Mouse (Mus musculus) adrenal gland, postnatal 4 days (tissue): ENCODE data around the gene Il22. TPM values are rescaled to one million over a fixed set of nuclear protein-coding genes. Genes with fewer than 3 reads are reported as not detected.
"Not testable (repeated sequence)": the region's sequence is repeated elsewhere in the genome, so short reads cannot be mapped to it uniquely, and the experiment has no call there.

Source experiments
- DNase-seq, 2 experiments: peaks; one replicate each; pipeline ENCODE4 v3.0.0; 2021 to 2022; ENCODE audit warnings: low spot score in 2 of 2, mixed read lengths in 2 of 2
- long read RNA-seq, 2 experiments: library from polyadenylated mRNA; stranded (forward); transcript quantifications; one replicate each; pipeline ENCODE4 v2.0.0; 2021
- total RNA-seq, 2 experiments: library from RNA; stranded (reverse); gene quantifications; 2 replicates each; pipeline ENCODE4 v1.2.3; 2021

Gene Il22
- total RNA-seq = not detected
- long read RNA-seq, experiment 1, partial matches to known transcripts = 1 of 1 reads
- long read RNA-seq, experiment 1, other reads (novel, unspliced or antisense) = 0 of 1 reads
- long read RNA-seq, experiment 2 = 0 reads

GRCm38 (mm10) chr10:118204642-118205041 is at the start of gene Il22:
Gene Il22 (plus strand): TSS chr10:118204942.
- DNase-seq = no peak

DNA sequence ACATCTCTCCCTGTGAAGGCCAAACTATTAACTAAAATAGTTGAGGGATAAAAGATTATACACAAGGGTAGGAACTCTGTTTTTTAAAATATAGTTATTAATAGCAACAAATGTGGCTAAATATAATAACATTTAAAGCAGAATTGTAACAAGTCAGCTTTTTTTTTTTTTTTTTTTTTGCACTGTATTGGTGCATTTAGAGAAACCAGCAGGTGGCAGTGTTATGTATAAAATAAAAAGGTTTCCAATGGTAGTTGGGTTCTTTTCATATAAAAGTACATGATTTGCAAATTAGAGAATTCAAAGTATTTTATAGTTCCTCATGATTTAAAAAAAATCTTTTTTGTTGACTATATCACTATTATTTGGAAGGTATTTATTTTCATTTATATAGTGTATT is 48.8 kb upstream of the Il22 start:
- no peak for DNase-seq

GRCm38 (mm10) chr10:118161131-118161530 is 43.6 kb upstream of the Il22 start:
- no peak for DNase-seq

DNA sequence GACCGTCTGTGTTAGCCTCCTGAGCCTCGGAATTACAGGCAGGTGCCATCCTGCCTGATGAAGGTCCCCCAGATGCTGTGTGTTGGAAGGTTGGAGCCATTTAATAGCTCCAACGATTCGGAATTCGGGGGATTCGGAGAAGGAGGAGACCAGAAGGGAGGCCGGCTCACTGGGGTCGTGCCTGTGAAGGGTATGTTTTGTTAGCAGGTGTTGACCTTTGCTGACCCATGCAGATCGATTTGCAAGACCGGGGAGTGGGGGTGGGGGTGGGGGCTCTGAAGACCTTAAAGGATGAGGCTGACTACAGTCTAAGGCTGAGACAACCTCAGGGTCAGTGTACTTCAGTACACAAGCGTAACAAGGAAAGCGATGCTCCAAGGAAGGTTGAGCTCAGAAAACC is 35.5 kb upstream of the Il22 start:
- DNase-seq = no peak

GRCm38 (mm10) chr10:118172416-118172815 is 32.3 kb upstream of the Il22 start:
- no peak for DNase-seq

DNA sequence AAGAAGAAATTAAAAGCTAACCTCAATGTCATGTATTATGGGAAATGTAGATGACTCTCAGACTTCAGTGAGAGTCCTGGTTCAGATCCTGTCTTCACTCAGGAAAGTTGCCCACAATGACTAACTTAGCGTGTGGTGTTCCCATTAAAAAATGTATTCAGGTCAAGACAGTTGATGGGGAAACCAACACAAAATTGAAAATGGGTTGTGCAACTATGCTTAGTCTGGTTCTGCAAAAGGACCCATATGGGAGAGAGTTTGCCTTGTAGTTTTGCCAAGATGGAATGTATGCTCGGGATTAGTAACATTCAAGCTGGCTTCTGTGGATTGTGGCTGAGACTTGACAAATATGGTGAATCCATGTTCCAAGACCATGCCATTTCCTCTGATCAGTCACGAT is 31.9 kb upstream of the Il22 start:
- no peak for DNase-seq

- not testable (repeated sequence) for DNase-seq
Observed at GRCm38 (mm10) chr10:118175542-118175941, 29.2 kb upstream of the Il22 start.

DNA sequence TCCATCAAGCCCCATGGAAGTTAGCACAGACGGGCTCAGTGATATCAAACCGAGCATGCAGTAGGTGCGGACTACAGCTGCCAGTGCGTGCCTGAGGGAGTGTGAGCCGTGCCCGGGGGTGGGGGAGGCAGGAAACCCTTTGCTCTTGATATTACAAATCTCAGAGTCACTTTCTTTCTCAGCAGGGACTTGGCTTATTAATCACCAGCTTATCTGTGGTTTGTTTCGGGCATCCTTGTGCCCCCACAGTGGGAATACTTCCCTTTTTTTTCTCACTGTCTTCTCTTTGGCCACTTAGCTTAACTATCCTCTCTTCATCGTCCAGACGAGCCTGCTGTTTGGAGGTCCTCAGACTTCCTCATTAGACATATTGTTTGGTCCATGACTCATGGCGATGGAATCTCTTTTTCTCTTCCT is 26.0 kb upstream of the Il22 start:
- DNase-seq = no peak

DNA sequence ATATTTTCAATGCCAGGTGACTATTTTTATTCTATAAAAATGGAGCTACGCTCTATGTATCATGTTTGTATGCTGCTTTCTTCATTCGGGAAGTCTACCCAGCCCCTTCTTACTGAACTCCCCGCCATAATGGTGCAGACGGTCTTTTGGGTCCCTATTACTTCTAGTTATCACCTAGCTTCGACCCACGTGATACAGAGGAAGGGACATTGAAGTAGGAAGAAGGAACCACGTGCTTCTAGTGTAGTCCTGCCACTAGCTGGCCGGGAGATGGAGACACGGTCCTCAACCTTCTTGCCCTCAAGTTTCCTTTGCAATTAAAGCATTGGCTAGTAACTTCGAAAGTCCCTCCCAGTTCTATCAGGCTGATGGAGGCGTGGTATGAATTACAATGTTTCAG is 25.5 kb upstream of the Il22 start:
- DNase-seq = no peak

- DNase-seq = not testable (repeated sequence)
Observed at GRCm38 (mm10) chr10:118195150-118195549, 9.6 kb upstream of the Il22 start.

- DNase-seq = not testable (repeated sequence)
Observed at GRCm38 (mm10) chr10:118215719-118216393, 11.1 kb downstream of the Il22 start.

DNA sequence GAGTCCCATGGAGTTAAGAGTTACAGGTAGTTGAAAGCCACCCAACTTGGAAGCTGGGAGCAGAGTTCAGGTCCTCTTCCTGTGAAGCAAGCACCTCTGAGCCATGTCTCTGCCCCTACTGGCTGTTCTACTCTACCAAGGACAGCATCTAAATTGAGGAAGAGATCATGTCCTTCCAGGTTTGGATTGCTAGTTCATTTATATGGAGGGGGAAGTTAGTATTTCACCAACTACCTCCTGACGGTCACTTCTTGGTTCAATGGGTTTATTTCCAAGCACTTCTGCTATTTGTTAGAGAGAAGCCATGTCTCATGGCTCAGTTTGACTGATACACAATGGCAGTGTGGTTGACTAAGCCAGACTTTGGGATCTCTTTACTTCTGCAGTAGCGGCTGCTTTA is 22.9 kb downstream of the Il22 start:
- DNase-seq = not testable (repeated sequence)

DNA sequence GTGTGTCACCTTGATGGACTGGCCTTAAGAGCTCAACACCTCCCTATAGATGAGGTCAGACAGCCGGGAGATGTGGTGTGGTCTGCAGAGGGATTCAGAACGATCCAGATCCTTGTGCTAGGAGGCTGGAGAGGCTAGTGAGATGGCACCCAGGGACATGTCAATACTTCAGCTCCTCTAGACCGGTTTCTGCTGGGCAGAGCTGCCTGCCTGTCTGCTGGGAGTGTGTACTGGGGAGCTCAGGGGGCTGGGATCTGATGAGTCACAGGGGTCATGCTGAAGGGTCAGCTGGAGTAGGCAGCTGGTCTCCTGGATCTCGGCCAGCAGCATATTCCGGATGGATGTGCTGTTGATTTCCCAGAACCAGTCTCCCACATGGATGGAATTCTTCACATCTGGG is 27.9 kb downstream of the Il22 start:
- not testable (repeated sequence) for DNase-seq

DNA sequence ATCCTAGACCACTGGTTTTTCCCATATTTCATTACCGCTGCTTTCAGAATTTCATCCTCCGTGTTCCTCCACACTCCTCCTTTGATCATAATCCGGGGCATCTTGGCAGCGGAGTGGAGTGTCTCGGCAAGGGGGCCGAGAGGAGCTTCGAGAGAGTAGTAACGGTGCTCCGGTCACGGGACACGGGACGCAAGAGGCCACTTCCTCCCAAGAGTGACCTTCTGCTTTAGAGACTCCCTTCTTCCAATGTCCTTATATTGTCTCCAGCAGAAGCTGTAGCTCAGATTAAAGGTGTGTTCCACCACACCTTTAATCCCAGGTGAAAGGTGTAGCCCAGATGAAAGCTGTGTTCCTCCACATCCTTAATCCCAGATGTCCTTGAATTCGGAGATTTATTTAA is 35.9 kb downstream of the Il22 start, which contains the start of gene Gm32717:
Gm32717 (minus strand) TSS at position 101 of the 400 bp plus-strand sequence.
- DNase-seq = not testable (repeated sequence)

- DNase-seq = peak in 1 of 2 experiments; percentile 2
Observed at GRCm38 (mm10) chr10:118249006-118249595, 44.4 kb downstream of the Il22 start.

DNA sequence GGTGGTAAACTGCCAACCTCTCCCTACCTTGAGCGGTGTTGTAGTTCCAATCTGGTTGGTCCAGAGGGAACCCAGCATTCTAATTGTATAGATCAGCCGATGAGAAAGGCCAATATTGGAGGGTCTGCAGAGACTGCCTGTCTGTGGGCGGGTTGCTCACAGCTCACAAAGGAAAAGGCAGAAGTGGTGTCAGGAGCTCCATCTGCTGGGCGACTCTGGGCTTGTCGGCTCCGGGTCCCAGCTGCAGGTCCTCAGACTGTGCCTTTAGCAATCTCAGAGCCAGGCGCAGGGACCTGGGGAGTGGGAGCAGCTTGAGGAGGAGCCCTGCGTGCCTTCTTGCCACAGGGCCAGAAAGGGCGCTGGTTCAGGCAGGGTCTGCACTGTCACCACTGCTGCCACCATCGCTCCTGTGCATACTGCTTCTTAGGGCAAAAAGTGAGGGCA is 46.1 kb downstream of the Il22 start:
- peak in 1 of 2 experiments; percentile 3 for DNase-seq

GRCm38 (mm10) chr10:118258388-118258787 is 53.6 kb downstream of the Il22 start, which contains the start of gene Gm32802:
Gene Gm32802 (plus strand): TSS chr10:118258688.
- not testable (repeated sequence) for DNase-seq

Other genes with a start within 250 kb of the Il22 start
- 10 to 100 TPM; 23.4 to 25.9 TPM for gene Mdm1, start 63.1 kb upstream of the Il22 start, total RNA-seq
- gene Gm32717, start 35.8 kb downstream of the Il22 start, total RNA-seq = under 1 TPM; 0.59 to 0.68 TPM
- gene Gm32802, start 53.7 kb downstream of the Il22 start, total RNA-seq = under 1 TPM; 0.59 to 0.68 TPM
- not detected for gene Iltifb, start 90.1 kb downstream of the Il22 start, total RNA-seq
- not detected for gene Gm9040, start 122.0 kb downstream of the Il22 start, total RNA-seq
- gene Gm9044, start 127.5 kb downstream of the Il22 start, total RNA-seq = not detected
- under 1 TPM in 1 of 2 experiments, not detected in 1; 0.14 TPM for gene Gm9045, start 132.9 kb downstream of the Il22 start, total RNA-seq
- not detected for gene Gm9046, start 138.3 kb downstream of the Il22 start, total RNA-seq
- gene Gm9048, start 143.7 kb downstream of the Il22 start, total RNA-seq = under 1 TPM in 1 of 2 experiments, not detected in 1; 0.23 TPM
- gene Gm9049, start 149.2 kb downstream of the Il22 start, total RNA-seq = under 1 TPM in 1 of 2 experiments, not detected in 1; 0.14 TPM
- not detected for gene Ifng, start 236.1 kb downstream of the Il22 start, total RNA-seq